Mouse (Mus musculus) gastrocnemius, postnatal 10 days (tissue): ENCODE data around the gene Tsc22d4. TPM values are rescaled to one million over a fixed set of nuclear protein-coding genes. Genes with fewer than 3 reads are reported as not detected.

Experiments used
- DNase-seq: peaks from one replicate; pipeline ENCODE4 v3.0.0; 2021; ENCODE audit warnings: mixed read lengths
- total RNA-seq, 2 experiments: library from RNA; stranded (reverse); gene quantifications; 2 replicates each; pipeline ENCODE4 v1.2.3; 2021

Gene Tsc22d4
- total RNA-seq, 2 experiments from 2014 or later: 189 to 203 TPM

- DNase-seq: no peak
Measured at GRCm38 (mm10) chr5:137788946-137789531, 43.5 kb downstream of the Tsc22d4 start.

- DNase-seq: no peak
Measured at GRCm38 (mm10) chr5:137791553-137791952, 46.0 kb downstream of the Tsc22d4 start.

- no peak for DNase-seq
Measured at GRCm38 (mm10) chr5:137796606-137797005, 51.1 kb downstream of the Tsc22d4 start.

- DNase-seq: no peak
Measured at GRCm38 (mm10) chr5:137800917-137801316, 55.4 kb downstream of the Tsc22d4 start.

GRCm38 (mm10) chr5:137806158-137806557 is 60.6 kb downstream of the Tsc22d4 start:
- DNase-seq: no peak

- DNase-seq: no peak
Measured at GRCm38 (mm10) chr5:137808316-137808715, 62.8 kb downstream of the Tsc22d4 start.

- DNase-seq: no peak
Measured at GRCm38 (mm10) chr5:137817466-137818222, 72.1 kb downstream of the Tsc22d4 start.

Other genes starting within 250 kb of the Tsc22d4 start
- gene Pop7, start 243.2 kb upstream of the Tsc22d4 start, total RNA-seq: 10 to 100 TPM; 16.6 to 18.5 TPM
- 10 to 100 TPM; 23.0 to 25.3 TPM for gene Gigyf1, start 227.2 kb upstream of the Tsc22d4 start, total RNA-seq
- not detected for gene Epo, start 212.5 kb upstream of the Tsc22d4 start, total RNA-seq
- gene Gnb2, start 212.2 kb upstream of the Tsc22d4 start, total RNA-seq: 100 to 1,000 TPM; 301 to 324 TPM
- under 1 TPM in 1 of 2 experiments, not detected in 1; 0.16 TPM for gene Actl6b, start 192.2 kb upstream of the Tsc22d4 start, total RNA-seq
- under 1 TPM in 1 of 2 experiments, not detected in 1; 0.56 TPM for gene Tfr2, start 175.9 kb upstream of the Tsc22d4 start, total RNA-seq
- 10 to 100 TPM; 16.5 to 29.5 TPM for gene Mospd3, start 144.7 kb upstream of the Tsc22d4 start, total RNA-seq
- gene Pcolce, start 131.9 kb upstream of the Tsc22d4 start, total RNA-seq: 100 to 1,000 TPM; 292 to 390 TPM
- gene Fbxo24, start 116.7 kb upstream of the Tsc22d4 start, total RNA-seq: under 1 TPM; 0.33 to 0.70 TPM
- gene Lrch4, start 116.6 kb upstream of the Tsc22d4 start, total RNA-seq: 10 to 100 TPM; 15.9 to 17.7 TPM
- 1 to 10 TPM; 4.1 to 7.7 TPM for gene Gm20605, start 116.6 kb upstream of the Tsc22d4 start, total RNA-seq
- 1 to 10 TPM; 2.1 to 4.0 TPM for gene Sap25, start 104.4 kb upstream of the Tsc22d4 start, total RNA-seq
- gene Irs3, start 100.0 kb upstream of the Tsc22d4 start, total RNA-seq: under 1 TPM; 0.42 to 0.61 TPM
- gene Agfg2, start 61.0 kb upstream of the Tsc22d4 start, total RNA-seq: 1 to 10 TPM; 4.3 to 5.9 TPM
- gene Nyap1, start 4.1 kb upstream of the Tsc22d4 start, total RNA-seq: under 1 TPM; 0.45 to 0.75 TPM
- 10 to 100 TPM in 1 of 2 experiments, 1 to 10 TPM in 1; 9.8 to 13.5 TPM for gene Ppp1r35, start 33.1 kb downstream of the Tsc22d4 start, total RNA-seq
- 10 to 100 TPM; 22.4 to 22.8 TPM for gene Mepce, start 41.9 kb downstream of the Tsc22d4 start, total RNA-seq
- 1 to 10 TPM; 2.0 to 3.1 TPM for gene Zcwpw1, start 42.1 kb downstream of the Tsc22d4 start, total RNA-seq
- gene Pilra, start 90.6 kb downstream of the Tsc22d4 start, total RNA-seq: under 1 TPM; 0.54 to 0.75 TPM
- 1 to 10 TPM in 1 of 2 experiments, under 1 TPM in 1; 0.45 to 1.3 TPM for gene Pilrb1, start 112.4 kb downstream of the Tsc22d4 start, total RNA-seq
- gene Pilrb2, start 126.1 kb downstream of the Tsc22d4 start, total RNA-seq: under 1 TPM in 1 of 2 experiments, not detected in 1; 0.56 TPM
- gene Cyp3a13, start 175.9 kb downstream of the Tsc22d4 start, total RNA-seq: not detected
- gene Gjc3, start 217.4 kb downstream of the Tsc22d4 start, total RNA-seq: 1 to 10 TPM; 5.9 to 7.1 TPM
- gene Azgp1, start 235.8 kb downstream of the Tsc22d4 start, total RNA-seq: under 1 TPM in 1 of 2 experiments, not detected in 1; 0.45 TPM